Mouse (Mus musculus): ENCODE measurements around the gene Raet1d. TPM values are rescaled to one million over a fixed set of nuclear protein-coding genes. Genes with fewer than 3 reads are reported as not detected.
"Not testable (repeated sequence)": the region's sequence is repeated elsewhere in the genome, so short reads cannot be mapped to it uniquely, and the experiment has no call there.

Raet1d gene
- polyA plus RNA-seq (2012; ENCODE audit: insufficient read depth, insufficient read length, missing spikeins) = not detected in 2 replicates

GRCm38 (mm10) chr10:22360252-22360651 is at the start of gene Raet1d:
Raet1d (plus strand) TSS chr10:22360552.
- H3K4me1 ChIP-seq (ENCODE audit: control insufficient read depth, insufficient read depth, insufficient read length, low read length); H3K4me3 ChIP-seq (ENCODE audit: insufficient read depth, low read depth, low read length); H3K27ac ChIP-seq (replicated peaks; ENCODE audit: low read depth, low read length): not testable (repeated sequence)

GRCm38 (mm10) chr10:22322858-22323257 is 37.5 kb upstream of the Raet1d start:
- Histone ChIP-seq H3K4me1 (ENCODE audit: control insufficient read depth, insufficient read depth, insufficient read length, low read length) (no peaks in the 10 kb centered on the region), H3K27ac (replicated peaks; ENCODE audit: low read depth, low read length) (no peak overlapping the region), H3K4me3 (ENCODE audit: insufficient read depth, low read depth, low read length) (no peak overlapping the region)

- H3K4me3 ChIP-seq (ENCODE audit: insufficient read depth, low read depth, low read length); H3K4me1 ChIP-seq (ENCODE audit: control insufficient read depth, insufficient read depth, insufficient read length, low read length); H3K27ac ChIP-seq (replicated peaks; ENCODE audit: low read depth, low read length): not testable (repeated sequence)
These were observed 14.6 kb upstream of the Raet1d start for GRCm38 (mm10) chr10:22345721-22346120.

GRCm38 (mm10) chr10:22353548-22354195 is 6.7 kb upstream of the Raet1d start:
- H3K27ac ChIP-seq (replicated peaks; ENCODE audit: low read depth, low read length); H3K4me3 ChIP-seq (ENCODE audit: insufficient read depth, low read depth, low read length); H3K4me1 ChIP-seq (ENCODE audit: control insufficient read depth, insufficient read depth, insufficient read length, low read length): not testable (repeated sequence)

- not testable (repeated sequence) for H3K27ac ChIP-seq (replicated peaks; ENCODE audit: low read depth, low read length); H3K4me1 ChIP-seq (ENCODE audit: control insufficient read depth, insufficient read depth, insufficient read length, low read length); H3K4me3 ChIP-seq (ENCODE audit: insufficient read depth, low read depth, low read length)
These were observed 6.2 kb upstream of the Raet1d start for GRCm38 (mm10) chr10:22354196-22354574.

GRCm38 (mm10) chr10:22357373-22357772 is 3.0 kb upstream of the Raet1d start:
- not testable (repeated sequence) for H3K27ac ChIP-seq (replicated peaks; ENCODE audit: low read depth, low read length); H3K4me1 ChIP-seq (ENCODE audit: control insufficient read depth, insufficient read depth, insufficient read length, low read length)

GRCm38 (mm10) chr10:22360957-22361356 is 605 bp downstream of the Raet1d start:
- not testable (repeated sequence) for H3K4me1 ChIP-seq (ENCODE audit: control insufficient read depth, insufficient read depth, insufficient read length, low read length); H3K27ac ChIP-seq (replicated peaks; ENCODE audit: low read depth, low read length); H3K4me3 ChIP-seq (ENCODE audit: insufficient read depth, low read depth, low read length)

More at GRCm38 (mm10) chr10:22357373-22357772, 3.0 kb upstream of the Raet1d start:
- H3K4me3 ChIP-seq (ENCODE audit: insufficient read depth, low read depth, low read length) = not testable (repeated sequence)

- H3K27ac ChIP-seq (replicated peaks; ENCODE audit: low read depth, low read length); H3K4me3 ChIP-seq (ENCODE audit: insufficient read depth, low read depth, low read length); H3K4me1 ChIP-seq (ENCODE audit: control insufficient read depth, insufficient read depth, insufficient read length, low read length): not testable (repeated sequence)
These were observed 1.3 kb downstream of the Raet1d start for GRCm38 (mm10) chr10:22361415-22362352.

- H3K27ac ChIP-seq (replicated peaks; ENCODE audit: low read depth, low read length); H3K4me3 ChIP-seq (ENCODE audit: insufficient read depth, low read depth, low read length); H3K4me1 ChIP-seq (ENCODE audit: control insufficient read depth, insufficient read depth, insufficient read length, low read length): not testable (repeated sequence)
These were observed 2.1 kb downstream of the Raet1d start for GRCm38 (mm10) chr10:22362466-22362865.

- not testable (repeated sequence) for H3K4me3 ChIP-seq (ENCODE audit: insufficient read depth, low read depth, low read length); H3K4me1 ChIP-seq (ENCODE audit: control insufficient read depth, insufficient read depth, insufficient read length, low read length); H3K27ac ChIP-seq (replicated peaks; ENCODE audit: low read depth, low read length)
These were observed 4.6 kb downstream of the Raet1d start for GRCm38 (mm10) chr10:22364915-22365314.

GRCm38 (mm10) chr10:22381226-22381625 is 20.9 kb downstream of the Raet1d start:
- not testable (repeated sequence) for H3K27ac ChIP-seq (replicated peaks; ENCODE audit: low read depth, low read length); H3K4me1 ChIP-seq (ENCODE audit: control insufficient read depth, insufficient read depth, insufficient read length, low read length)

GRCm38 (mm10) chr10:22390146-22390545 is 29.8 kb downstream of the Raet1d start:
- not testable (repeated sequence) for H3K4me1 ChIP-seq (ENCODE audit: control insufficient read depth, insufficient read depth, insufficient read length, low read length); H3K4me3 ChIP-seq (ENCODE audit: insufficient read depth, low read depth, low read length)

More at GRCm38 (mm10) chr10:22381226-22381625, 20.9 kb downstream of the Raet1d start:
- H3K4me3 ChIP-seq (ENCODE audit: insufficient read depth, low read depth, low read length) = not testable (repeated sequence)

GRCm38 (mm10) chr10:22391616-22392015 is 31.3 kb downstream of the Raet1d start:
- H3K27ac ChIP-seq (replicated peaks; ENCODE audit: low read depth, low read length); H3K4me1 ChIP-seq (ENCODE audit: control insufficient read depth, insufficient read depth, insufficient read length, low read length); H3K4me3 ChIP-seq (ENCODE audit: insufficient read depth, low read depth, low read length): not testable (repeated sequence)

More at GRCm38 (mm10) chr10:22390146-22390545, 29.8 kb downstream of the Raet1d start:
- not testable (repeated sequence) for H3K27ac ChIP-seq (replicated peaks; ENCODE audit: low read depth, low read length)

- H3K4me3 ChIP-seq (ENCODE audit: insufficient read depth, low read depth, low read length); H3K27ac ChIP-seq (replicated peaks; ENCODE audit: low read depth, low read length); H3K4me1 ChIP-seq (ENCODE audit: control insufficient read depth, insufficient read depth, insufficient read length, low read length): not testable (repeated sequence)
These were observed 32.9 kb downstream of the Raet1d start for GRCm38 (mm10) chr10:22393028-22393824.

GRCm38 (mm10) chr10:22396680-22397079 is 36.3 kb downstream of the Raet1d start:
- H3K4me1 ChIP-seq (ENCODE audit: control insufficient read depth, insufficient read depth, insufficient read length, low read length); H3K4me3 ChIP-seq (ENCODE audit: insufficient read depth, low read depth, low read length); H3K27ac ChIP-seq (replicated peaks; ENCODE audit: low read depth, low read length): not testable (repeated sequence)

Data from brown adipose tissue, adult 24 weeks (tissue).